Mouse (Mus musculus) urinary bladder, postnatal 4 days (tissue): Measurements from ENCODE around the gene Aars2.

ENCODE experiments used
- DNase-seq, 2 experiments: peaks; one replicate each; pipeline ENCODE4 v3.0.0; 2021 to 2022; ENCODE audit warnings: low spot score in 2 of 2

The Aars2 gene

DNA sequence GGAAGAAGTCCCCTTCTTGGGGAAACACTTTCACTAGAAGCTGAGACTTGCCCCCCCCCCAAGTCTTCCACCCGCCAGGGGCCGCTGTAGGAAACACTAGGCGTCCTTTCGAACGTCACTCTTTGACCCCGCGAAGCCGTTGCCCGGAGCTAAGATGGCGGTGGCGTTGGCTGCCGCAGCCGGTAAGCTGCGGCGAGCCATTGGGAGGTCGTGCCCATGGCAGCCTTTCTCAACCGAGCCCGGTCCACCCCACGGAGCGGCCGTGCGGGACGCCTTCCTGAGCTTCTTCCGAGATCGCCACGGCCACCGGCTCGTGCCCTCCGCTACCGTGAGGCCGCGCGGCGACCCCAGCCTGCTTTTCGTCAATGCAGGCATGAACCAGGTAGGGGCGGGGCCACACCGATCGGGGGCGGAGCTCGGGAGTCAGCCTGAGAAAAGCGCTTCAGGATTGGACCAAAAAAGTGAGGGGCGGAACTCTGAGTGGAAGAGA lies at the start of gene Aars2:
Aars2 (plus strand) TSS at position 142 of the 490 bp plus-strand sequence.
- DNase-seq: peak; percentile 86 to 95

DNA sequence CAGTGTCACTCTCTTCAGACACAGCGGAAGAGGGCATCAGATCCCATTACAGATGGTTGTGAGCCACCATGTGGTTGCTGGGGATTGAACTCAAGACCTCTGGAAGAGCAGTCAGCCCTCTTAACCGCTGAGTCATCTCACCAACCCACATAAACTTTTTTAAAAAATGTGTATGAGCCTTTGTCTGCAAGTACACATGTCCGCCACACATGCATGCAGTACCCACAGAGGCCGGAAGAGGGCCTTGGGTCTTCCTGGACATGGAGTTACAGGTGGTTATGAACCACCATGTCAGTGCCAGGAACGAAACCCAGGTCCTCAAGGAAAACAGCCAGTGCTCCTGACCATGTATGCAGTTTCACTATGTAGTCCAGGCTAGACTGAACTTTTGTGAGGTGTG lies 49.2 kb upstream of the Aars2 start:
- no peak for DNase-seq

- DNase-seq: no peak
Observed at GRCm38 (mm10) chr17:45458516-45458915, 48.1 kb upstream of the Aars2 start.

DNA sequence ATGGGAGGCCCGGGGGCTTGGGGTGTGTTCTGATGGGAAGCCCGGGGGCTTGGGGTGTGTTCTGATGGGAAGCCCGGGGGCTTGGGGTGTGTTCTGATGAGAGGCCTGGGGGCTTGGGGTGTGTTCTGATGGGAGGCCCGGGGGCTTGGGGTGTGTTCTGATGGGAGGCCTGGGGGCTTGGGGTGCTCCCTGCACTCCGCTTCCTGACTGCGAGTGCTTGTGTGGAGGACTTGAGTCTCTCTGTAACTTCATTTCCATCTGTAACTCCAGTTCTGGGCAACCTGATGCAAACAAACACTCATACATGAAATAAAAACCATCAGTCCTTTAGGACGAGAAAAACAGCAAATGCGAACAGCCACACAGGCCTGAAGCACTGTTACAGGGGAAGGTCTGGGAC lies 47.6 kb upstream of the Aars2 start:
- DNase-seq: no peak

GRCm38 (mm10) chr17:45462506-45462905 lies 44.1 kb upstream of the Aars2 start:
- DNase-seq: no peak

DNA sequence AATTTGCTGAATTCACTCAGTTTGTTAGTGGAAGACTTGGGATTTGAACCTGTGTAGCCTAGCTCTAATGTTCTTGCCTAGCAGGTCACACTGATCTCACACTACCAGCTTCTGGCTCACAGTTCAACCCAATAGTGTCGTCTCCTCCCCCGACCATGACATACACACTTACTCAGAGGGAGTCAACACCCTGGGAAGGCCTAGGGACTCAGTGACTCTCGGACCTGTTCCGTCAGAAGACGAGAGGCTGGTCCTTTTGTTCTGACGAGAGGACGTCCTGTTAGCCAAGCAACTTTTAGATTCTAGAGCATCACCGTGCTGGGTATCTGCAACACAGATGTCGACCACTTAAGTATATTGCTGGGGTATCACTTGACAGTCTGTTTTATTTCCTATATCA lies 42.4 kb upstream of the Aars2 start:
- DNase-seq: no peak

GRCm38 (mm10) chr17:45466701-45467100 lies 39.9 kb upstream of the Aars2 start:
- DNase-seq: no peak

DNA sequence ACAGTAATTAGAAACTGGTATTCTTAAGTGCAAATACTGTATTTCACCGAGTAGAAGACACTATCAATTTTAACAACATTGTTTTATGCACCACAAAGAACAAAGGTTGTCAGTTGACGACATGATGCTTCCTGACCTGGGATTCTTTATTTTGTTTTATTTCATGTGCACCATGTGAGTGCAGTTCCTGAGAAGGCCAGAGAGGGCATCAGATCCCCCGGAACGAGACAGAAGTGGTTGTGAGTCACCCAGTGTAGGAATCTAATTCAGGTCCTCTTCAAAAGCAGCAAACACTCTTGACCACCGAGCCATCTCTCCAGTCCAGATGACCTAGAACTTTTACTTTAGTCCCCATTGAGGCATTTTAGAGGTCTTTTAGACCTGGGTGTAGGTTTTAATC lies 38.3 kb upstream of the Aars2 start:
- DNase-seq: no peak

- DNase-seq: no peak
Observed at GRCm38 (mm10) chr17:45470726-45471125, 35.9 kb upstream of the Aars2 start.

DNA sequence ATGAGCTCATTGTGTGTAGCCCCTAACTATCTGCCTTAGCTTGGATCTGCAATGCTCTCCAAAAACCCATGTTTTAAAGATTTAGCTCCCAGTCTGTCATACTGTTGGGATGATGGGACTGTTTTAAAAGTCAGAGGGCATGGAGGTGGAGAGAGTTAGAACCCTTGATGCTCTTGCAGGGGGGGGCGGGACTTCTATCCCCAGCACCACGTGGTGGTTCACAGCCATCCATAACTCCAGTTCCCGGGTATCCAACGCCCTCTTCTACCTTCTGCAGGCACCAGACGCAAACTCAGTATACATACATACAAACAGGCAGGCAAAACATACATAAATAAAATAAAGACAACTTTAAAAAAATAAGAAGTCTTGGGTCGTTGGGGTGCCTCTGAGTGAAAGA lies 33.0 kb upstream of the Aars2 start:
- DNase-seq: no peak

GRCm38 (mm10) chr17:45474146-45474545 lies 32.5 kb upstream of the Aars2 start:
- DNase-seq: no peak

GRCm38 (mm10) chr17:45474669-45475465 lies 31.8 kb upstream of the Aars2 start, which contains the start of gene Spats1:
Gene Spats1, minus strand, starts transcription at chr17:45475415.
- peak in 1 of 2 experiments; percentile 39 for DNase-seq

DNA sequence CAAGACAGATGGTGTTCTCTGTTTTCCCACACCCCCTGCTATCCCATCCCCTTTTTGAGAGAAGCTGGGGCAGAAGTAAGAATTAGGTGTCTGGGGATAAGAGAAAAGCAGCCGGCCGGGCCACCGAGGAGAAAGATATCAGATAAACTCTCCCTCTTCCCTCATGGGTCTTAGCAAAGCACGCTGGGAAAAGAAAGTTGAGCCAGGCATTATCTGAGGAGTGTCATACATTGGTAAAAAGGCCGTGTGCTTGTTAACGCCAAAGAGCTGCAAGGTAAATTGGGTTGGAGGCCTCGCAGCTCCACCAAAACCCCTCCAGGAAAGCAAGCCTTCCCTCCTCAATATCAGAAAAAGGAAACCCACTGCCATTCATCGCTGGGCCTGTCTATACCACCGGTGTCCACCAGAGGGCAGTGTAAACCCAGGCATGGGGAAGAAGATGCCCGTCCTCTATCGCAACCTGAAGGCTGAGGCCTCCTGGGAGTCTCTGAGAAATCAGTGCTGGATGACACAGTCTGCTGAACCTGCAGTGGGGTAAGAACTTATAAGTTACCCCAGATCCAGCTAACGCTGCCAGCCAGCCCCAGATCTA lies 28.3 kb upstream of the Aars2 start:
- peak; percentile 48 to 86 for DNase-seq

DNA sequence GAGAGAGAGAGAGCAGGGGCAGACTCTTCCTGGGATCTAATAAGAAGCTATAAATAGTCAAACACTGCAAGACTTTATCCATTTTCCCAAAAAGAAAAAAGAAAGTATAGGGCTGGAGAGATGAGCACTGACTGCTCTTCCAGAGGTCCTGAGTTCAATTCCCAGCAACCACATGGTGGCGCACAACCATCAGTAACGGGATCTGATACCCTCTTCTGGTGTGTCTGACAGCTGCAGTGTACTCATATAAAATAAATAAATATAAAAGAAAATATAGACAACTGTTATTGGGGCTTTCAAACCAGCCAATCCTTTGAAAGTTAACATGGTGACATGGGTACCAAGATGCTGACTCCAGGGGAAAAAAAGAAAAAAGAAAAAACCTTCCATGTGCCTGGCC lies 26.2 kb upstream of the Aars2 start:
- no peak for DNase-seq

DNA sequence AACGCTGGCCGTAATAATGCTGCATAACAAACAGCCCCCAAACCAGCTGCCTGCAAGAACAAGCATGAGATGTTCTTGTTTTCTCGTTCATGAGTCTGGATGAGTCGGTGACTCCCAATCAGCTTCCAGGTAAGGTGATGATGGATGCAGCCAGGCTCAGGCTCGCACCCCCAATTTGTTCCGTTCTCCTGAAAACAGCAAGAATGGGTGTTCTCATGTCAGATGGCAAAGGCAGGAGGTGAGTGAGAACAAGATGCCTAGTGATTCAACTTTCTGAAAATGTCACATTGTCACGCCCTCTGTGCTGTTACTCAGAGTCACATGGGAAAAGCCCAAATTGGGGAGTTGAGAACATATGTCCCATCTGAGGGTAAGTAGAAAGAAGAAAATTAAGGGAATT lies 21.1 kb upstream of the Aars2 start:
- no peak for DNase-seq

DNA sequence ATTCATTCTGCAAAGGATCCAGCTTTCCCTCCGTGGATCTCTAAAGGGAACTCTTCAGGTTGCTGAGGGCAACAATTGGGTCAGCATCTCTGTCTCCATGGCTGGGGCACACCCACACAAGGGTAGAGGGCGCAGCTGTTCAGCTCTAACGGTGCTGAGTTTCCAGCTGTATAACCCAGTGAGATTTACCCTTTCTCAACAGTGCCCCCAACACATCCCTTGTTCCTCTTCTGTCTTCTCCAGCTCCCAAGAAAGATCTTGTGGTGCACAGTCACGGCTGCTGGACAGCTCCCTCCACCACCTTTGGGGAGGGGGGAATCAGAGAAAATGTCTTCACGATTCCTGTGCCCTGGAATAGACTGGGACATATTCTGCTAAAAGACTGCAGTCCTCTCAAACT lies 19.4 kb upstream of the Aars2 start:
- no peak for DNase-seq

DNA sequence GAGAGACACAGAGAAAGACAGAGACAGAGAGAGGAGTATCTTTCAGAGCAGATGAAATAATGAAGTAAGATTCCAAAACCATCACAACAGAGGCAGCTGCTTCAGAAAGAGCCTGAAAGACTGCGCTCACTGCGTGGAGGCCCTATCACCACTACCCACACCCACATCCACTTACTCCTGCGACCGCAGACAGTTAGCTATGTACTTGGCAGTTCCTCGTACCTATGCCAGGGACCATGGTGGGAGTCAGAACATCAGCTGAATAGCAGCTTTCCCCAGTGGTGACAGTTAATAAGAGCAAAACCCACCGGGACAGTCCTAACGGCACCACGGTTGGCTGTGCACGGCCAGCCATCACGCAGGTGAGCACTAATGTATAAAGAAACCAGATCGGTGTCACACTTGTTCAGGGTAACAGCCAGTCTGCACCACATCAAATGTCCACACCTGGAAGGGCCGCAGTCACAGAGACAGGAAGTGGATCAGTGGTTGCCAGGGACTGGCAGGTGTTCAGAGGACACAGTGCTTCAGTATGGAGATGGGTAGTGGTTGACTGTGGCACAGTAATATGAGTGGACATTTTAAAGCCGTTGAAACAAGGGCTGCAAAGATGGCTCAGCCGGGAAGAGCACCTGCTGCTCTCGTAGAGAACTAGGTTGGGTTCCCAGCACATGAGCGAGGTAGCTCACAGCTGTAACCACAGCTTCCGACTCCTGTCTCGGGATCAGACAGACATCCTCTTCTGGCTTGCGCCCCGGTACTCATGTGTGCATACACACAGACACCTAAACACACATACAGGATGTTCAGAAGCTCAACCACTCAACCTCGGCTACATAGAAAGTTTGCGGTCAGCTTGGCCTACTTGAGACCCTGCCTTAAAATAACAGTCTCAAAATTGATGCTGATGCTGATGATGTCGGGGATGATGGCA lies 18.1 kb upstream of the Aars2 start:
- no peak for DNase-seq

- no peak for DNase-seq
Observed at GRCm38 (mm10) chr17:45489736-45490135, 16.9 kb upstream of the Aars2 start.

DNA sequence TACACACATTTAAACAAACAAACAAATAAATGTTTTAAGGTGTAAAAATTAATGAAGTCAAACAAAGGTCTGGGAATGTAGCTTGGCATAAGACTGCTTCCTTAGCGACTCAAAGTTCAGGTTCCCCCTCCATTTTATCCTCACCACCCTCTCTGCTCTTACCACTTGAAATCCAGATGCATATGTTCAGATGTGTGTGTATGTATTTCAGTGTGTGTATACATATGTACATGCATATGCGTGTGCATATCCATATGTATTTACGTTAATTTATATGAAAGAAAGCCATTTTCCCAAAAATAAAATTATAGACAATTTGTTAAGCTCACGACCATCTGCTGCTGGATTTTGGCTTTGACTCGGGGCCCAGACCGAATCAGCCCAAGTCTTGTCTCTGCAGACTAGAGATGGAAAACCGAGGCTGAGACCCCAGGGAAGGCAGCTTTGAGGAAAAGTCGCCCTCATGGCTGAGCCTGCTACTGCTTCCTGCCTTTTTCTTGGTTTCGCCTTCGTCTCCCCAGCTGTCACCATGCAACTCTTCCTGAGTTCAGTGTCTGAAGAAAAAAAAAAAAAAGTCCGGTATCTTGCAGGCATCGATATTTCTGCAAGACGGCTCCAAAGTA lies 16.0 kb upstream of the Aars2 start:
- no peak for DNase-seq

- no peak for DNase-seq
Observed at GRCm38 (mm10) chr17:45495398-45495797, 11.2 kb upstream of the Aars2 start.

- DNase-seq: no peak
Observed at GRCm38 (mm10) chr17:45498397-45498796, 8.2 kb upstream of the Aars2 start.

- no peak for DNase-seq
Observed at GRCm38 (mm10) chr17:45499516-45499915, 7.1 kb upstream of the Aars2 start.
